Mouse (Mus musculus): ENCODE results near the gene Patz1. TPM values are rescaled to one million over a fixed set of nuclear protein-coding genes. Genes with fewer than 3 reads are reported as not detected.

Patz1 gene
- polyA plus RNA-seq, 1 experiment from 2014 or later = 49.1 TPM

DNA sequence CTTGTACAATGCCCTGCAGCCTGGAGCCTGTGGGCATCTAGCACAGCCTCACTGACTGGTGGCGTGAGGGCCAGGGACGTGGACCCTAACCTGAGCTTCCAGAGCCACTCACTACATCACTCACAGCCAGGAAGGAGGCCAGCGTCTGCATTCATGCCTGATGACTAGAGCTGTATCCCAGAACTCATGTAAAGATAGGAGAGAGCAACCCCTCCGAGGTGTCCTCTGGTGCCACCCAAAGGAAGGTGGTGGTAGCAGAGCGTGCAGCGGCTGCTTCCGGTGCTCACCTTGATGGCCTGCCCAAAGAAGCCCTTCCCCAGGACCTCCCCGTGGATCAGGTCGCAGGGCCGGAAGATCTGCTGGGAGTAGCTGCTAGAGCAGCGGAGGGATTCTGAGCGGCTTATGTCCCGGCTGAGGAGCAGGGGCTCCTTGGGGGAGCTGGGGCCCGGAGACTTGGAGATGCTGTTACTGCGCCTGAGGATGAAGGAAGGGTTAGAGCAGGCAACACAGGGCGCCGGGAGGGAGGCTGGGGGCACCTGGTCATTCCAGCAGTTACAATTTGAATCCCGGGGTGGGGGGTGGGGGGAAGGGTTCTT, 64.4 kb downstream of the Patz1 start:
- H3K36me3 ChIP-seq = peaks cover 74% of the 10 kb centered on the region
- no peak for DNase-seq (ENCODE audit: low spot score)
- WGBS = 47% methylated on average over 18 of the region's 18 CpGs

More for the DNA sequence above, 64.4 kb downstream of the Patz1 start:
- H3K4me1 ChIP-seq = peaks cover 14% of the 10 kb centered on the region
- no peaks in the 10 kb centered on the region for H3K27me3 ChIP-seq (ENCODE audit: insufficient read depth, poor library complexity, severe bottlenecking)
- no peaks in the 10 kb centered on the region for H3K9me3 ChIP-seq
- H3K27ac ChIP-seq = no peak overlapping the region
- H3K4me3 ChIP-seq = no peak overlapping the region

Other genes with a start within 250 kb of the Patz1 start
- gene Sfi1, start 95.4 kb upstream of the Patz1 start, polyA plus RNA-seq (2016; fragmentation: Nextera tagmentation; extraction: Ambion mirVana) = 10.3 and 11.7 TPM in 2 replicates
- 42.4 and 51.0 TPM in 2 replicates for gene Eif4enif1, start 86.5 kb upstream of the Patz1 start, polyA plus RNA-seq (2016; fragmentation: Nextera tagmentation; extraction: Ambion mirVana)
- gene Drg1, start 22.5 kb upstream of the Patz1 start, polyA plus RNA-seq (2016; fragmentation: Nextera tagmentation; extraction: Ambion mirVana) = 217 and 263 TPM in 2 replicates
- 7.9 and 9.5 TPM in 2 replicates for gene Pik3ip1, start 41.5 kb downstream of the Patz1 start, polyA plus RNA-seq (2016; fragmentation: Nextera tagmentation; extraction: Ambion mirVana)
- 68.8 and 73.9 TPM in 2 replicates for gene Limk2, start 120.3 kb downstream of the Patz1 start, polyA plus RNA-seq (2016; fragmentation: Nextera tagmentation; extraction: Ambion mirVana)
- gene Rnf185, start 163.5 kb downstream of the Patz1 start, polyA plus RNA-seq (2016; fragmentation: Nextera tagmentation; extraction: Ambion mirVana) = 29.8 and 31.0 TPM in 2 replicates
- 0.21 and 0.70 TPM in 2 replicates for gene Pla2g3, start 199.4 kb downstream of the Patz1 start, polyA plus RNA-seq (2016; fragmentation: Nextera tagmentation; extraction: Ambion mirVana)
- 2.8 and 9.7 TPM in 2 replicates for gene Inpp5j, start 215.9 kb downstream of the Patz1 start, polyA plus RNA-seq (2016; fragmentation: Nextera tagmentation; extraction: Ambion mirVana)
- gene Selenom, start 225.8 kb downstream of the Patz1 start, polyA plus RNA-seq (2016; fragmentation: Nextera tagmentation; extraction: Ambion mirVana) = 66.3 and 87.5 TPM in 2 replicates